Mouse (Mus musculus) lung, adult 2 months (tissue): ENCODE measurements at regions not wholly inside any gene's neighbourhood (a gene's known extent, or its start where the extent isn't known, plus 50 kb on each side); places are given as distances from the start of the nearest gene placed in this dataset.

Experiments
- CTCF ChIP-seq: fragments of 200-500 bp; IDR thresholded peaks from 2 replicates; pipeline ENCODE4 v1.5.1; 2011; ENCODE audit warnings: mild to moderate bottlenecking, low read length, control low read depth; ENCODE audit not compliant: insufficient read depth
- POLR2A ChIP-seq: fragments of 200-500 bp; IDR thresholded peaks from 2 replicates; pipeline ENCODE4 v1.6.1; 2011; ENCODE audit warnings: low read depth, mild to moderate bottlenecking, control low read depth, low read length, borderline replicate concordance; ENCODE audit errors: extremely low read depth

GRCm38 (mm10) chr12:106904202-106904601, 584.2 kb upstream of the 3110018I06Rik start:
- TF ChIP-seq POLR2A (no peak), CTCF (no peak)
